In genomic region chr5:106207706-106208105, GRCm38 (mm10) we compare ENCODE assay signal across 24 mouse cellular contexts.
DNase-seq lines count a peak whose midpoint lies in the region; ATAC-seq lines count a peak whose summit lies in the region.
"Had no signal": no experiment of that assay in that cellular context is flagged by ENCODE, and none has a peak within 500 bp of the region (broad histone marks: within the 10 kb centered on the region; RNA-seq: fewer than 3 reads in every experiment).

No protein-coding gene starts in this region.

- H3K4me2 ChIP-seq in heart, embryonic 11.5 days: no peak overlapping the region
- H3K4me2 ChIP-seq: embryonic facial prominence, embryonic 12.5 days; forebrain, embryonic 13.5 days; forebrain, embryonic 15.5 days had no signal

- H3K4me3 ChIP-seq in heart, embryonic 11.5 days (ENCODE audit: low read depth, low read length): no peak overlapping the region
- H3K4me3 ChIP-seq: embryonic facial prominence, embryonic 10.5 days; embryonic facial prominence, embryonic 12.5 days; forebrain, embryonic 13.5 days; forebrain, embryonic 15.5 days had no signal

- H3K27me3 ChIP-seq in heart, embryonic 11.5 days (ENCODE audit: control insufficient read depth, insufficient read depth, low read length): no peaks in the 10 kb centered on the region
- H3K27me3 ChIP-seq: CH12.LX; embryonic facial prominence, embryonic 12.5 days; forebrain, embryonic 15.5 days had no signal

- H3K4me1 ChIP-seq in heart, embryonic 11.5 days (ENCODE audit: control insufficient read depth, insufficient read depth, low read length): no peaks in the 10 kb centered on the region

- no peak for ATAC-seq in heart, embryonic 11.5 days (replicated peaks; ENCODE audit: insufficient number of reproducible peaks, low FRiP score, low TSS enrichment)
- ATAC-seq in granulocyte monocyte progenitor cell, adult 5-6 weeks (replicated peaks; ENCODE audit: poor library complexity, severe bottlenecking): peak; percentile 81
- peak; percentile 68 for ATAC-seq in megakaryocyte progenitor cell, adult 5-6 weeks (replicated peaks; ENCODE audit: poor library complexity)
- ATAC-seq: activated CD4-positive, CD25-positive, alpha-beta regulatory T cell, adult 4 months; CD4-positive, CD25-positive, alpha-beta regulatory T cell, adult 4 months; forebrain, embryonic 13.5 days; forebrain, embryonic 15.5 days; forebrain, postnatal 0 days; Patski had no signal

- peak; percentile 44 for DNase-seq in heart, adult 11 months
- DNase-seq in adrenal gland, adult 18-20 months (ENCODE audit: low spot score in 2 of 2): no peak
- DNase-seq: adrenal gland, adult 2 months; adrenal gland, postnatal 10 days; adrenal gland, postnatal 25 days; B cell, adult 2 months; cerebellum, adult 11-12 months; cerebellum, adult 2 months; cerebellum, adult 9-10 months; cerebellum, postnatal 10 days; cerebellum, postnatal 25 days; forebrain, postnatal 0 days had no signal

- H3K9ac ChIP-seq in heart, embryonic 11.5 days (ENCODE audit: low read depth, low read length): no peak overlapping the region
- H3K9ac ChIP-seq: embryonic facial prominence, embryonic 12.5 days; forebrain, embryonic 13.5 days; forebrain, embryonic 15.5 days; forebrain, postnatal 0 days had no signal

- WGBS in heart, embryonic 11.5 days (ENCODE audit: insufficient replicate concordance): 70% methylated on average over 6 of the region's 6 CpGs

- no peaks in the 10 kb centered on the region for H3K36me3 ChIP-seq in heart, embryonic 11.5 days (ENCODE audit: control insufficient read depth, insufficient read depth, low read length)
- H3K36me3 ChIP-seq: embryonic facial prominence, embryonic 10.5 days; embryonic facial prominence, embryonic 12.5 days; forebrain, embryonic 15.5 days; G1E had no signal

- H3K9me3 ChIP-seq in heart, embryonic 11.5 days (replicated peaks; ENCODE audit: control insufficient read depth, low read length): no peaks in the 10 kb centered on the region
- H3K9me3 ChIP-seq: embryonic facial prominence, embryonic 10.5 days; embryonic facial prominence, embryonic 12.5 days; forebrain, embryonic 13.5 days; forebrain, embryonic 15.5 days had no signal

- no peak overlapping the region for H3K27ac ChIP-seq in heart, embryonic 11.5 days (ENCODE audit: low read depth, low read length)
- H3K27ac ChIP-seq: embryonic facial prominence, embryonic 10.5 days; embryonic facial prominence, embryonic 12.5 days; forebrain, embryonic 13.5 days; forebrain, embryonic 15.5 days had no signal
